Mouse (Mus musculus): ENCODE data around the gene Arl8b.

- TF ChIP-seq POLR2A (IDR thresholded peaks at IDR 0.05; ENCODE audit: borderline replicate concordance, control insufficient read depth, low read depth, low read length): no peak
- no peak for TF ChIP-seq CTCF (IDR thresholded peaks at IDR 0.05; ENCODE audit: control insufficient read depth, insufficient read depth, low read length)
These were observed 51.2 kb downstream of the Arl8b start for GRCm38 (mm10) chr6:108833963-108834697.
